Mouse (Mus musculus) olfactory bulb, adult 2 months (tissue): ENCODE measurements around the gene Me1.

ENCODE experiments used
- CTCF ChIP-seq: fragments of 200-500 bp; IDR thresholded peaks from 2 replicates; pipeline ENCODE4 v1.5.1; 2012; ENCODE audit warnings: low read depth, mild to moderate bottlenecking, low read length, moderate library complexity; ENCODE audit not compliant: insufficient read depth
- POLR2A ChIP-seq: fragments of 200-500 bp; IDR thresholded peaks from 2 replicates; pipeline ENCODE4 v1.6.1; 2012; ENCODE audit warnings: mild to moderate bottlenecking, low read depth, low read length, moderate library complexity; ENCODE audit not compliant: insufficient read depth

DNA sequence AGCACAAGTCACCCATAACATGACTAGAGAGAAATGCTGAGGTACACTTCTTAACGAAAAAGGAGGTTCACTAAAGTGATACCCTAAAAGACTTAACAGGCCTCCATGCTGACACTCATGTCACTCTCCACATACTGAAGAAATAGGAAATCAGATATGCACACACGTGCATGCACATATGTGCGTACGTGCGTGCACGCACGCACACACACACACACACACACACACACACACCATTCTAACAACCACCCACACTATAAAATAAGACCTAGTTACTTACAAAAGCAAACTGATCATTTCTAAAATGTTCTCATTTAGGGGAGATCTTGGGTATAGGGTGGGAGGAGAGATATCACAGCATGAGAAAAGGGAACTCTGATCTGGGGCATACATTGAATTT lies 1.1 kb downstream of the Me1 start:
- TF ChIP-seq POLR2A (no peak), CTCF (no peak)
